Mouse (Mus musculus) layer of hippocampus, adult 8-10 months (tissue): ENCODE measurements at regions not wholly inside any gene's neighbourhood (a gene's known extent, or its start where the extent isn't known, plus 50 kb on each side); places are given as distances from the start of the nearest gene placed in this dataset.
A peak's percentile ranks its signal among the peaks of the same experiment; 100 is the strongest.

Experiments
- DNase-seq, 2 experiments: peaks; one replicate each; pipeline ENCODE4 v3.0.0; 2022; ENCODE audit warnings: low spot score in 2 of 2

DNA sequence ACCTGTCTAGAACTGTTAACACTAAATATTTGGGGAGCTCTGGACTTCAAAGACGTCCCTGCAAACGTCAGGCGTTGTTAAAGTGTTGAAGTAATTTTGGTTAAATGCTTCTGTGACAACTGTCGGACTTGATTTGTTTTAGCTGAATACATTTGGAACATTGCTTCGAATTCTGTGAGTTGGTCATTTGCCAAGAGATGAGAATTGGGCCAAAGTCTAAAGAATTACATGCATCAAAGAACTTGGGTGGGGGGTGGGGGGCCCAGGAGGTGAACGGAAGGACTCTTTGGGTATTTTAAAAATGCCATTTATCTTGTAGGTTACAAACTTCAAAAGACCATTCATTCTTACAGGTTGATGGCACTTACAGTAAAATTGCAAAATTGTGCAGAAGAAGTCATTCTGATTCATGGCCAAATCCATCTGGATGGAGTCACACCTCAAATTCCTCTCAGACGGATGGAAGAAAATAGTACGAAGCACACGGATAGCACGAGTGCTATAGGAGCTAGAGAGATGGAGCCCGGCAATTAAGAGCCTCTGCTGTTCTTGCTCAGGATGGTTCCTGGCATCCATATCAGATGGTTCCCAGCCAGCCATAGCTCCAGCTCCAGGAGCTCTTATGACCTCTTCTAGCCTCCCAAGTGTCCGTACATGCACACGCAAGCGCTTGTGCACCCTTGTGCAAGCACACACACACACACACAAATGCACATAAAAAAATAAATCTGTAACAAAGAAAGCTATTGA, 144.5 kb upstream of the Irx5 start:
- DNase-seq = no peak

DNA sequence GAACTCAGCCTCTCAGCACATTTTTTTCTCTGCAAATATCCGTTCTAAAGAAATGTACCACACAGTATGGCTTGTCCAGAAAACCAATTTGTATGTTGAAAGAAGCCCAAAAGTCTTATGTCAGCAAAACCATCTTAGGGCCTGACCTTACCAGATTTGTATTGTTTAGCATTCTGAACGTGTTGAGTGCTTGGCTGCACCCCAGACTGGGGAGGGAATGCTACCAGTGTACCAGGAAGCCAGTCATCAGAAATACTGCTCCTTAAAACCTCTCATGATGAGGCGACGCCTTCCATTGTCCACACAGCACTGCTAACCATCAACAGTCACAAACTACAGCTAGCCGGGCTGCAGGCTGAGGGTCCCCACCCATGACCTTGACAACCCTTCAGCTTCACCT, 148.3 kb upstream of the Irx5 start:
- DNase-seq = no peak

DNA sequence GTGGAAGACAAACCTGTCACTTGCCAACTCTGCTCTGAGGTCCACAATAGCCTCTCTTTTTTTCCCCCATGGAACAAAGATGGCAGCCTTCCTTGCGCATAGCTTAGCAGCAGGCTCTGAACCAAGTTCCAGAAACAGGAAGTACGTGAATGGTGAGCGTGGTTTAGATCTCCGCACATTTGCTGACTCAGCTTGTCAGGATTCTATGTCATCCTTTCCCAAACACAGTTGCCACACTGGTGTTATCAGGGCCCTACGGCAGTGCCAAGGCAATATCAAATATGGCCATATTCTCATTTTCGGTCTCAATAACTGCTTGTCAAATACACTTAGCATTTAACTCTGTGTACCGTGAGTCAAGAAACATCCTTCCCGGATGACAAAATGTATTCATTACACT, 161.8 kb upstream of the Irx5 start:
- DNase-seq = no peak

DNA sequence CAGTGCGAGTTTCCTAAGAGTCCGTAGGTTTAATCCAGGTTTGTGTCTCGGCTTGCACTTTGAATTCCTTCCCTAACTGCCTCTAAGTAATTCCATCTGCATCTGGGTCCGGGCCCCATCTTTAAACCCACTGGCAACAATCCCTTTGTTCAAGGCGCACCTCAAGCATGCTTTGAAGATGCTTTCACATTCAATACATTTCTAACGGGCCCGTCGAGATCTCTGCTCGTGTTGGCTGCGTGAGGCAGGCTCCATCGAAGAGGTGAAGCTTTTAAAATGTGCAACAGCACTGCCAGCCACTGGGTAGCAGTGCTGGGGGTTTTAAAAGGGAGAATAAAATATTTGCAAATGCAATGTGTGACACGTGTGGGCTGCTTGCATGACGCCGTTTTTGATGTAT, 163.4 kb upstream of the Irx5 start:
- DNase-seq = no peak

DNA sequence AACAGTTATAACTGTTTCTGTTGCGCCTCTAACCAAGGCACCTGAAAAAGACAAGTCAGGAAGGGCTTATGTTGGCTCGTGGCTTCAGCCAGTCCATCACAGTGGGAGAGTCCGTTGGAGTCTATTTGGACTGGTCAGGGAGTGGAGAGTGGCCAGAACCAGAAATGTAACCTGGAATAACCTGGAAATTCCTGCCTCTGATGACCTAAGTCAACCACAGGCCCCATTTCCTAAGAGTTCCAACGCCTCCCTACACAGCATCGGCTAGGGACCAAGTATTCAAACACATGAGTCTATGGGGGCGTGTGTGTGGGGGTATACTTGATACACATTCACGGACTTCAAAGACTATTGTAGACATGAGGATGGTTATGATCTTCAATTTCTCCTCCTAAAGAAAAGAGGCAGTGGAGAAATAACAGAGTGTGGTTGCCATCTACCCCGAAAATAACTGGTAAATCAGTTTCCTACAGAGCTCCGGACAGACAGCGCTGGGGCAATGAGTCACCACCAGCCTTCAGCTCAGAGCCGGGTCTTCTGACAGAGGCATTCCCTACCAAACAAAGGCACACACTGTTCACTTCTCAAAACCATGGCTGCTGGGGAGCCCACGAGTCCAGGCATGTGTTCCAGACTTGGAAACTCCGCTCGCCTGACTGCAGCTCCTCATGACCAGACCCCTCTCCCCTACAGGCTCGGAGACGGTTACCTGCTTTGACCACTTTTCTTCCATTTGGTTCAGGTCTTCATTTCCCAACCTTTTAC, 167.0 kb upstream of the Irx5 start:
- peak in 1 of 2 experiments; percentile 9 for DNase-seq

DNA sequence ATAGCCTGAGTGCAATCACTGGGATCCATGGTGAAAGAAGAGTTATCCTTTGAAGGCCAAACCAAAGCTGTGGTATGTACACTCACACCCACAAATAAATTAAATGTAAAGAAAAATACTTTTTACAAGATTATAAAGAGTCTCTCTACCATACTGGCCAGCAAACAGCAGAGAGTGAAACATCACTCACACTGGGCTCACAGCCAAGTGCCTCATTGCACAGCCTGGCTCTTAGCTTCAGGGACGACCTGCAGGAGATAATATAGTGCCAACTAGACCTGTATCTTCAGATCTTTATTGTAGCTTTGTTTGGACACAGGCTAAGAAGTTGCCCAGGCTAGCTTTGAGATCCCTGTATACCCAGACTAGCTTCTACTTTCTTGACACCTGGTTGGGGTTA, 174.1 kb upstream of the Irx5 start:
- no peak for DNase-seq

DNA sequence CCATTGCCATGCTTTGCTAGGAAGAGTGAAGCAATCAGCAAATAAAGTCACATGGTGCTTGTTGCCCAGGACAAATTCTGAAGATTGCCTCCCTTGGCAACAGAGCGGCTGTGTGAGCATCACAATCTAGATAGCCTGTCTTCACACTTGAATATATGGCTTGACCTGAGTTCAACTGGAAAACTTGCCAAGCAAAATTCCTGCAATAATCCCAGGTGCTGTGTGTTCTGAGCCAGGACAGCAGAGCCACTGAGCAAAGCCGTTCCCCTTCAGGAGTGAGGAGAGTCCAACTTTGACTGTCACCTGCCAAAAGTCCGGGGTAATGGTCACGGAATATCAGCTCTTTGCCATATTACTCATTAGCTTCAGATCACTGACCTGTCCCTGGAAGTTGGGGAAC, 176.8 kb upstream of the Irx5 start:
- DNase-seq = no peak

DNA sequence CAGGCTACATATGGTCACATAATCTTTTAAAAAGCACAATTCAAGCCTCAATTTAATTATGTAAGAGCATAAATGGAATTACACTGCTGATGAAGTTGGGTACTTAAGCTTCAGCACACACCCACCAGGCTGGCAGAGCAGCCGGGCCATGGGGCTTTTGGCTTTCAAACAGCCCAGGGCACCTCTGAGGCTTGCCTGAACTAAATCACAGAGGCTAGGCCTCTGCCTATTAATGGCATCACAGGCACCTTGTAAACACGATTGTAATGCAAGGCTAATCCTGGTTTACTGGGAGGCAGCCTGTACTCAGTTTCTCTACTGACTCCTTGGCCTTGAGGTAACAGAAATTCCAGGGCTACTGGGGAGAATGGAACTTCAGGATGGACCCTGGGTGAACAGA, 178.1 kb upstream of the Irx5 start:
- DNase-seq = peak in 1 of 2 experiments; percentile 22

DNA sequence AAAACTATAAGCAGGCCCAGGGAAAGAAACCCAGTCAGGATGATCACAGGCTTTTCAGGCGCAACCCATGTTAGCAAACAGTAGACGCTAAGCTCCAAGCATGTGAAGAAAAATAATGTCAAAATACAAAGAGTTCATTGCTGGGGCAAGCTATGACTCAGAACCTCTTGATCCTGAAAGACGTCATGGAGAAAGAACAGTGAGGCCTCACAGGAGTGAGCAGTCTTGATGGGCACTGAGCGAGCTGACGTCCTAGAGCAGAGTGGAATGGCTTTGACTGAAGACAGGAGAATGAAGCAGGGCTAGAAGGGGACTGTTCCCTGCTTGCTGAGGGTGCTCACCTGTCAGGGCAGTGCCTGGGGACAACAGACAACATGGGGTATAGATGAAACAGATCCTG, 181.3 kb upstream of the Irx5 start:
- DNase-seq = no peak

DNA sequence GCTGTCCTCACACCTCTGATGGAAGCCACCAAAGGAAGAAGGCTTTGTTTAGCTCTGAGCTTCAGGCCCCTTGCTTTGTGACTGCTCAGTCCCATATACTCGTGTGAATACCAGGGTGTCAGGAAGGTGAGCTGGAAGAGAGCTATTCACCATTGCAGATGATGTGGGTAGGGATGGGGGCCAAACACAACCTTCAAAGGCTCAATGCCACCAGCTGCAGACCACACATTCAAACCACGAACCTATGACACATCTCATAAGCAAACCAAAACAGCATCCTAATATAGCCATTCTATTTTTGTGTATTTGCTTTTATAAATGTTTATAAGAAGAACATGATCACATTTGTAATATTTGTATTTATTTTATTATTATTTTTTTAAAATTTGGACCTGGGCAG, 183.3 kb upstream of the Irx5 start:
- DNase-seq = no peak

DNA sequence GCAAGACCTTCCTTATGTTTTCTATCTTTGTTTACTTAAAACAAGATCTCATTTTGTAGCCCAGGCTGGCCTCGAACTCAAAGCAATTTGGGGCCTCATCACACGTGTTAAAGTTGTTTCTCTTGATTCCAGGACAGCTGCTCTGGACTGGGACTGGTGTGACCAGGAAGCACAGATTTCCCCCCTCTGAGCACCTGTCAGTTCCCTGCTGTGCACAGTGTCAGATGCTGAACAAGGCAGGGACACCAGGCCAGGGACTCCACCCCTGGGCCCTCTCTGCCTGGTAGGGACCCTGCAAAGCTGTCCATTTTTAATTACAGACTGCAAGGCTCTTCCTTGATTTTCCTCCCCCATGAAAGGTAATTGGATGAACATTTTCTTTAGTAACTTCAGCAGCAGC, 185.8 kb upstream of the Irx5 start:
- DNase-seq = no peak

DNA sequence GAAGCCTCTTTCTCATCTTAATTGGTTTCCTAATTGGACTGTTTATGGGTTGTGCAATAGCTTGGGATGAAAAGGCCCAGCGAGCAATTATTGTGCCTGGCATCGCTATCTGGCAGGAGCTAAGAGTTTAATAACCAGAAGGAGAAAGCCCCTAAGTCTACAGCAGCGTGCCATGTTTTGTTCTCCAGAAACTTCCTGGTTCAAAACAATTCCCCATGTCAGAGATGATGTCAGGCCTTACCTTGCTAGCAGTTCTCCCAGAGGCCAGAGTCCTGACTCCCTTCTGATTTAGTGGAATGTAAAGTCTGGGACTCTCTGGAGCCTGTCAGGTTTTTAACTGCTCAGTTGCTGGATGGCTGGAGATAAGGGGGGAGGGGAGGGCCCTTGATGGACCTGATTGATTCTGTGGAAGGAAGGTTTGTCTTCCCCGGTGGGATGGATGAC, 190.1 kb upstream of the Irx5 start:
- DNase-seq = no peak

DNA sequence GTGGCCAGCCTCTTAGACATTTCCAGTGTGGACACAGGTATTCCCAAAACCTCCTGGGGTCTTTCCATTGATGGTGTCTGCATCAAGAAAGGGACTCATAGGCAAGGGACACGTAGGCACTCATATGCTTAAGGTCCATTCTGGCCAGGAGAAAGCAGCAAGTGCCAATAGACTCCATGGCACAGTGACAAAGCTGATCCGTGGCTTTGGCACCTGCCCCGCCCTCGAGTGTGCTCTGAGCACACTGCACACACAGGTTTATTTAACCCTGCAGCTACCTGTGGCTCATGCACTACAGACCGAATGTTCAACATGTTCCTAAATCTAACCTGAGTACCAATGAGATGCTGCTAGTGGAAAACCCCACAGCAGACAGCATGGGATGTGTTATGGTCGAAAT, 192.1 kb upstream of the Irx5 start:
- DNase-seq = no peak

DNA sequence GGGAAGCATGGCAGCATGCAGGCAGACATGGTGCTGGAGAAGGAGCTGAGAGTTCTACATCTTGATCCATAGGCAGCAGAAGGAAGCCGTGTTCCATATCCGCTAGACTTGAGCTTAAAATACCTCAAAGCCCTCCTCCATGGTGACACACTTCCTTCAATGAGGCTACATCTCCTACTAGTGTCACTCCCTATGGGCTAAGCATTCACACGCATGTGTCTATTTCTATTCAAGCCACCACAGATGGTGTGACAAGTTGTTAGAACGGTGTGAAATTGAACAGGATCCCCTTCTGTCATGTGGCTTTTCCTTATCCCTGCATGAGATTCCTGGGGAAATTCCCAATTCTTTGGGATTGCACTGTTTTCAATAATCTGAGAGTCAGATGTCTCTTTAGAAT, 192.9 kb upstream of the Irx5 start:
- DNase-seq = no peak

DNA sequence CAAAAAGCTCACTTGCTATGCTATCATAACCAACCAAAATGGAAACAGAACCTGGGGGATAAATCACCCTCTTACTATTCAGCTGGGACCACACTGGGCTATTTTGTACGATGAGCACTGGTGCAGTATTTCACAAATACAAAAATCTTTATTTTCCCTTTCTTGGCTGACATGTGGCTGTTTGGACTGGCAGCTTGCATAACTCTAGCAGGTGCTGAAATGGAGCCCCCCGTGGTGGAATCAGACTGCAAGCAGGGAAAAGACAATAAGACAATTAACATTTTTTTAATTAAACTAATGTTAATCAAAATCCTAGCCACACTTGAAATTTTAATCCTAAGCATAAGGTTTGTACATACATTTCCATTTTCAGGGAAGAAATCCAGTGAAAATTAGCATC, 196.4 kb upstream of the Irx5 start:
- DNase-seq = no peak

DNA sequence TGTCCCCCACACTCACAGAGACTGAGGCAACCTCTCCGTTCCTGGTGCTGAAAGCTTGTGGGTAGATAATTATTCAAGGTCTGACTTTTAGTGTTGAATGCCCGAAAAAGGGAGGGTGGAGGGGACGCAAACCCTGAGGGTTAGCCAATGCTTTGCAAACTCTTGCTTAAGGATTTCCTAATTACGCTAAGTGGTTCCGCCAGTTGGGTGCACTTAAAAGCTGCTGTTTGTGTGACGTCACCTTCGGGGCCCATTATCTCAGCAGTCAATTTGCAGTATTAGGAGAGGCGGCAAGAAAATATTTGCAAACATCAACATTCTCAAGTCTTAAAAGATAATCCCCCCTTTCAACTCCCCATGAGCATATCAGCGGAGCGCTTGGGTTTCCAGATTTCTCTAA, 199.2 kb upstream of the Irx5 start:
- no peak for DNase-seq

DNA sequence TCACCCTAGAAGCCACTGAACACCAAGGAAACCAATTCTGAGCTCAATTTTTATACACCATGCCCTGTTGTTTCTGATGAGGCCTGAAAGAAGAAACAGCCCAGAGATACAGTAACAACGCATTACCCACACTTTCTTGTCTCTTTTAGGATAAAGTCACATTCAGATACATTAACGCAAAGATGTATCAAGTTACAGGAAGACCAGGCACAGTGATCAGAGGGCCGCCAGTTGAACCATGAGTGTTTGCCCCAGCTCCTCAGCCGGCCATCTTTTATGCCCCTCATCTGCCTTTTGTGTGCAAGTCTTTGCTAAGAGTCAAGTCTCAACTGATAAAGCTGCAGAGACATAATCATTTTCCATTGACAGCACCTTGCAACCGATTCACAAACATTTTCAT, 204.9 kb upstream of the Irx5 start:
- no peak for DNase-seq

DNA sequence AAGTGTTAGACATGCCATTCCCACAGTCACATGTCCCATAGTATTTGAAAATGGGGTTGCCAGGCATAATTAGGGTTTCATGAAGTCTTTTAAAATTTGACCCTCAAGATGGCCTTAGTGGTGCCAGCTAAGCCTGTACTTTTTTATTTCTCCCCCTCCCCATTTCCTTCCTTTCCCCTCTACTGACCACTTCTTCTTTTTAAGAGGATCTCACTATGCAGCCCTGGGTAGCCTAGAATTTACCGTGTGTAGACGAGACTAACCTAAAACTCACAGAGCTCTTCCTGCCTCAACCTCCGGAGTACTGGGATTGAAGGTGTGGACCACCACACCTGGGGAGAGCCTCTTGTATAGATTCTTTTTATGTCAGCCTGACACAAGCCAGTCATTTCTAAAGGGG, 209.8 kb upstream of the Irx5 start:
- no peak for DNase-seq

DNA sequence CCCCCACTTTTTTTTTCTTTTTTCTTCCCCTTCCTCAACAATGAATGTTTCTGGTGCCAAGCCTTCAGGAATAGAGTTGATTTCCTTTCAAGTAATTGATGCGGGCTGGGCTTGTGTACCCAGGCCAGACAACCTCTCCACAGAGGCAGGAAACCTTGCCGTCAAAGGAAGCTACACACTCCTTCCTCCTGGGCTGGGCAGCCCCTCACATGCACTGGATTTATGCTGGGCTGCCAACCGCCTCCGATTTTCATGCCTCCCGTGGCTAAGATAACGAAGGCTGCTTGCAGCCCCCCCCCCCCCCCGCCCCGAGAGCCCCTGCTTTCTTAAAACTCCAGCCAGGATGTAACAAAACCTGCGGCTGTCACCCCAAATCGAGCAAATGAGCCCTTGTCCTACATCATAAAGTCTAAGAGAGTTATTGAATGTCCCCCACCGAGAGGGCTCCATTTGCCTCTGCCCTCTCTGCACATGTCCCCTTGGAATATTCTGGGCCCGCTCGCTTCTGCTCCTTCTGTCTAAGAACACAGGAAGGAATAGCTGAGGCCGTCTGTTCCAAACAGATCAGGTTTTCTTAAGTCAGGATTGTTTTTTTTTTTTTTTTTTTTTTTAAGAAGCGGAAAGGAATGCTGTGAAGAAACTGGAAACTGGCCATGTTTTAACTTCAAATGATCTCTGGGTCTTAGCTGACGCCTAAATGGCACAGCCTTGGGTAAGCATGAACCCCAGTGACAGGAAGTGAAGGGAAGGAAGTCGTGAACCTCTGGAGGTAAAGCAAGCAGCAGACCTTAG, 220.1 kb upstream of the Irx5 start:
- no peak for DNase-seq

DNA sequence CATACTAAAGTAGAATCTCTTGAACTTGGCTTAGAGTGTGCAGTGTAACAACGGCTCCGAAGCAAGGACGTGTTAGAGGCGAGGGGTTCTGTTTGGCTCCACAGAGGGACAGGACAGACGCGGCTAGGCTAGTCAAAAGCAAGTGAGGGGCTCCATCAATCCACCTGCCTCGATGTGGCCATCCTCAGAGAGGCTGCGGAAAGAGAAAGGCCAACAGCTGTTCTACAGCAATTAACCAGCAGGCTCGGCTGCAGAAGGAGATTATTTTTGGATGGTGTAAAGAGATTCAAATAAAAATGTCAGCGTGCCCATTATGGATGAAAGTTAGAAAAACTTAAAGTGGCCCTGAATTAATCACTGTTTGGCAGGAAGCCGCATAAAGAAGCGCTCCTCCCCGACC, 221.0 kb upstream of the Irx5 start:
- no peak for DNase-seq

DNA sequence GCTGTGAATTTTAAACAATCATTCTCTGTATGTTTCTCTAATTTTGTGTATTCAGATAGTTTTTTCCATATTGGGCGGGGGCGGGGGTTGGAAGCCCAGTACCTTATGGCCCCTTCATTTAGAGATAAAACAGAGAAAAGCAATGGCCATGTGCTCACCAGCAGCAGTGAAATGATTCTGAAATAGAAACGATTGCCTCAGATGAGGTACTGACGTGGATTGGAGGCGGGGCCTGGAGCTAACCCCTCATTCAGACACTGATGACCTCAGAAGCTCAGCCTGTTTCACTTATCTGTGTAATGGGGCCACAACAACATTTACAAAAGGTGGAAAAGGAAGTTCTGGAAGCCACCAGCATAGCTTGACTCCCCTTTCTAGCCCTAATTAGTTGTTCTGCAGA, 223.0 kb upstream of the Irx5 start:
- DNase-seq = peak in 1 of 2 experiments; percentile 29
